Mouse (Mus musculus) bone marrow macrophage, adult 2 months (primary cell): Measurements from ENCODE around the gene Hoxc4.

Experiments used
- CTCF ChIP-seq: IDR thresholded peaks from 2 replicates; pipeline ENCODE4 v1.5.1; 2012; ENCODE audit warnings: low read depth, mild to moderate bottlenecking, low read length, moderate library complexity
- POLR2A ChIP-seq: IDR thresholded peaks from 2 replicates; pipeline ENCODE4 v1.6.1; 2012; ENCODE audit warnings: mild to moderate bottlenecking, low read depth, low read length, borderline replicate concordance

DNA sequence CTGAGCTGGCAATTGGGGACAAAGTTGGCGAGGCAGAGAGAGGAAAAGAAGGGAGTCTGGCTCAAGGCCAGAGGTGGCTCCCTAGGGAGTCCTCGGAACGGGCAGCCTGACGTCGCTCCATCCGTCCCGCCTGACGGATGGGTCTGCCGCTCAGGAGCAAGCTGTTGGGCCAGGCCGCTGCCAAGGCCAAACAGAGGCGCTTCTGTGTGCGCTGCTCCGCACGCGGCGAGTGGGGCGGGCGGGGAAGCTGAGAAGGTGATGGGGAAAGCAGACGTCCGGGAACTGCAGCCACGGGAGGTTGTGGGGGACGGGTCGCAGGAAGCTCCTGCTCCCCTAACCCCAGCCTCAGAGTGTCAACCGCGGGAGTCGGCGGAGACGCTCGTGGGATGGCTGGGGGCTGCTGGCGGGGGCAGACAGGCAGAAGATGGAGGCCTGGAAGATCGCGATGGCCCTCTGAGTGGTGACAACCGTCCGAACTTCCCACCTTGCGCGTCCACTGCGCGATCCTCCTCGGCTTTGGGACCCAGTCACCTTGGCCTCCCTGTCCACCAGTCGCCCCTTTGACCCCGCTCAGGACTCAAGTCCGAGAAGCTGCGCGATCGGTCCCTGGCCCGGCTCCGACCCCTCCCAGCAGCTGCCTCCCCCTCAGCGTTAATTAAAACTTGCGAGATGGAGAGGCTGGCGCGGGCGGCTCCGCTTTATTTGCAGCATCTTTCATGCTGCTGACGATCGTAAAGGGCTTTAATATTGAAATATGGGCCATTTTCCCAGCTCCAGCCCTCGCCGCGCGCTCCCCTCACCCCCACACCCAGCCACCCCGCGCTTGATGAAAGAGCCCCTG, 67.3 kb downstream of the Hoxc4 start:
- no peak for TF ChIP-seq POLR2A
- TF ChIP-seq CTCF = no peak
